ENCODE assay signal across 8 mouse cellular contexts in genomic region chr15:101163056-101163458, GRCm38 (mm10). TPM values are rescaled to one million over a fixed set of nuclear protein-coding genes. Genes with fewer than 3 reads are reported as not detected.
A peak's percentile ranks its signal among the peaks of the same experiment; 100 is the strongest.
DNase-seq lines count a peak whose midpoint lies in the region; ATAC-seq lines count a peak whose summit lies in the region.
"Had no signal": no experiment of that assay in that cellular context is flagged by ENCODE, and none has a peak within 500 bp of the region (broad histone marks: within the 10 kb centered on the region; RNA-seq: fewer than 3 reads in every experiment).

No protein-coding gene starts in this region.

- no peaks in the 10 kb centered on the region for H3K27me3 ChIP-seq in forebrain, embryonic 16.5 days (replicated peaks; ENCODE audit: control insufficient read depth, insufficient read depth, low read length)
- H3K27me3 ChIP-seq in midbrain, embryonic 15.5 days (replicated peaks) = no peaks in the 10 kb centered on the region

- H3K9me3 ChIP-seq in forebrain, embryonic 16.5 days (ENCODE audit: control insufficient read depth, low read length) = no peaks in the 10 kb centered on the region
- no peaks in the 10 kb centered on the region for H3K9me3 ChIP-seq in midbrain, embryonic 15.5 days

- H3K4me1 ChIP-seq in forebrain, embryonic 16.5 days (replicated peaks; ENCODE audit: control insufficient read depth, insufficient read depth, low read length) = peaks cover 46% of the 10 kb centered on the region
- peaks cover 44% of the 10 kb centered on the region for H3K4me1 ChIP-seq in midbrain, embryonic 15.5 days

- DNase-seq in kidney, postnatal 10 days = peak; percentile 56
- DNase-seq in kidney, adult 18-20 months = no peak
- peak; percentile 56 for DNase-seq in brain, embryonic 18.5 days (ENCODE audit: low read depth, low spot score)
- DNase-seq in urinary bladder, postnatal 4 days (ENCODE audit: low spot score in 2 of 2) = no peak
- DNase-seq in layer of hippocampus, postnatal 36 days = no peak

- H3K9ac ChIP-seq in forebrain, embryonic 16.5 days (replicated peaks; ENCODE audit: low read depth, low read length) = 0 out of 2 replicates have a peak overlapping the region, but pooled peaks have one; percentile 14
- no peak overlapping the region for H3K9ac ChIP-seq in midbrain, embryonic 15.5 days
- H3K9ac ChIP-seq: liver, embryonic 14.5 days had no signal

- no peaks in the 10 kb centered on the region for H3K36me3 ChIP-seq in forebrain, embryonic 16.5 days (ENCODE audit: control insufficient read depth, insufficient read depth)
- H3K36me3 ChIP-seq in midbrain, embryonic 15.5 days (replicated peaks) = no peaks in the 10 kb centered on the region

- H3K4me3 ChIP-seq in forebrain, embryonic 16.5 days (replicated peaks; ENCODE audit: low read length) = no peak overlapping the region
- no peak overlapping the region for H3K4me3 ChIP-seq in midbrain, embryonic 15.5 days

- H3K4me2 ChIP-seq in forebrain, embryonic 16.5 days (ENCODE audit: low read length) = peak overlapping the region; percentile 10; the same call in 1 of the 2 replicates
- H3K4me2 ChIP-seq in midbrain, embryonic 15.5 days = no peak overlapping the region

- 14% methylated on average over 15 of the region's 15 CpGs for WGBS in forebrain, embryonic 16.5 days
- 14% methylated on average over 15 of the region's 15 CpGs for WGBS in midbrain, embryonic 15.5 days

- peak; percentile 73 for ATAC-seq in forebrain, embryonic 16.5 days
- ATAC-seq in midbrain, embryonic 15.5 days (replicated peaks) = peak; percentile 59; the same call in 1 of the 2 replicates

- peak overlapping the region; percentile 70 for H3K27ac ChIP-seq in forebrain, embryonic 16.5 days (ENCODE audit: low read length)
- peak overlapping the region; percentile 20; the same call in 1 of the 2 replicates for H3K27ac ChIP-seq in midbrain, embryonic 15.5 days
- H3K27ac ChIP-seq: liver, embryonic 14.5 days had no signal

RNA-seq across cellular contexts. Expression of gene Acvr1b, which starts 10.8 kb away (rescaled TPM):
- 26.0 and 27.4 TPM in 2 replicates for polyA plus RNA-seq in forebrain, embryonic 16.5 days (2015; fragmentation: Nextera tagmentation; extraction: Ambion mirVana)
- 23.3 and 24.9 TPM in 2 replicates for polyA plus RNA-seq in midbrain, embryonic 15.5 days (2015; fragmentation: Nextera tagmentation; extraction: Ambion mirVana)
- total RNA-seq in layer of hippocampus, postnatal 36 days (2021) = 10 to 100 TPM; 85.2 to 88.5 TPM

RNA-seq across cellular contexts. Expression of gene Acvrl1, which starts 34.7 kb away (rescaled TPM):
- polyA plus RNA-seq in forebrain, embryonic 16.5 days (2015; fragmentation: Nextera tagmentation; extraction: Ambion mirVana) = 8.0 and 8.4 TPM in 2 replicates
- 8.6 and 8.7 TPM in 2 replicates for polyA plus RNA-seq in midbrain, embryonic 15.5 days (2015; fragmentation: Nextera tagmentation; extraction: Ambion mirVana)
- total RNA-seq in layer of hippocampus, postnatal 36 days (2021) = 1 to 10 TPM; 7.5 to 8.9 TPM

RNA-seq across cellular contexts. Expression of gene Ankrd33, which starts 47.5 kb away (rescaled TPM):
- polyA plus RNA-seq in forebrain, embryonic 16.5 days (2015; fragmentation: Nextera tagmentation; extraction: Ambion mirVana) = not detected in 2 replicates
- not detected in 2 replicates for polyA plus RNA-seq in midbrain, embryonic 15.5 days (2015; fragmentation: Nextera tagmentation; extraction: Ambion mirVana)
- total RNA-seq in layer of hippocampus, postnatal 36 days (2021) = not detected
- polyA plus RNA-seq: liver, embryonic 14.5 days had no signal

Comparison
In these comparisons a context has a peak if more than half of its experiments do, and no peak if none do; other contexts are left out.
1. DNase-seq: peak in kidney, postnatal 10 days (single experiment) and brain, embryonic 18.5 days (single experiment); none in kidney, adult 18-20 months (single experiment), urinary bladder, postnatal 4 days (0 of 2) and layer of hippocampus, postnatal 36 days (0 of 2).